Mouse (Mus musculus) lung, embryonic 14.5 days (tissue): ENCODE measurements around the gene Thy1. TPM values are rescaled to one million over a fixed set of nuclear protein-coding genes. Genes with fewer than 3 reads are reported as not detected.
A peak's percentile ranks its signal among the peaks of the same experiment; 100 is the strongest.

Source experiments
- ATAC-seq: fragments of 200-750 bp; cut with Nextera tagmentation; 2 replicates; pipeline ENCODE4 v1.8.0; 2017; ENCODE audit warnings: mild to moderate bottlenecking, moderate TSS enrichment, moderate library complexity; ENCODE audit not compliant: insufficient read depth
- DNase-seq: peaks from one replicate; pipeline ENCODE4 v3.0.0-alpha.2; 2015
- H3K27ac ChIP-seq: fragments of 300-500 bp; sonication (generic); 2 replicates; pipeline ENCODE4 v1.5.1; 2014; ENCODE audit warnings: low read depth, mild to moderate bottlenecking, moderate library complexity
- H3K27me3 ChIP-seq: fragments of 300-500 bp; sonication (generic); 2 replicates; pipeline ENCODE4 v1.6.1; 2014; ENCODE audit warnings: low read length, control low read depth; ENCODE audit not compliant: insufficient read depth
- H3K36me3 ChIP-seq: fragments of 300-500 bp; sonication (generic); 2 replicates; pipeline ENCODE4 v1.6.1; 2014; ENCODE audit warnings: control low read depth; ENCODE audit not compliant: insufficient read depth
- H3K4me1 ChIP-seq: fragments of 300-500 bp; sonication (generic); 2 replicates; pipeline ENCODE4 v1.6.1; 2014; ENCODE audit warnings: antibody characterized with exemption, control low read depth; ENCODE audit not compliant: insufficient read depth
- H3K4me2 ChIP-seq: fragments of 300-500 bp; sonication (generic); 2 replicates; pipeline ENCODE4 v1.6.1; 2014; ENCODE audit warnings: mild to moderate bottlenecking
- H3K4me3 ChIP-seq: fragments of 300-500 bp; sonication (generic); 2 replicates; pipeline ENCODE4 v1.5.1; 2014; ENCODE audit warnings: low read depth, low read length
- H3K9ac ChIP-seq: fragments of 300-500 bp; sonication (generic); 2 replicates; pipeline ENCODE4 v1.6.1; 2014
- H3K9me3 ChIP-seq: fragments of 300-500 bp; sonication (generic); 2 replicates; pipeline ENCODE4 v1.6.1; 2016; ENCODE audit warnings: low read depth, low read length, control low read depth
- CTCF ChIP-seq: IDR thresholded peaks from 2 replicates; pipeline ENCODE4 v1.5.1; 2016; ENCODE audit warnings: antibody characterized with exemption, low read depth
- WGBS: fragments of 180-500 bp; shearing (Covaris S2); extraction: QIAGEN DNeasy Blood & Tissue Kit; methylation state at CpG from one replicate; pipeline ENCODE4 v1.1.7; 2014; 5-methylcytosine and 5-hydroxymethylcytosine counted together
- polyA plus RNA-seq: library from polyadenylated mRNA; unstranded; fragments of >200 nt; fragmentation: Nextera tagmentation; extraction: Ambion mirVana; gene quantifications from 2 replicates; pipeline ENCODE4 v1.2.1, GENCODE M21; 2014

The Thy1 gene
- polyA plus RNA-seq, 1 experiment from 2014 or later: 0.46 TPM

GRCm38 (mm10) chr9:44010900-44011299 is 32.3 kb upstream of the Thy1 start:
- no peaks in the 10 kb centered on the region for H3K36me3 ChIP-seq
- no peak for ATAC-seq
- no peak overlapping the region for H3K27ac ChIP-seq
- DNase-seq: no peak
- no peak for TF ChIP-seq CTCF
- no peaks in the 10 kb centered on the region for H3K27me3 ChIP-seq
- no peak overlapping the region for H3K4me3 ChIP-seq
- H3K9me3 ChIP-seq: no peaks in the 10 kb centered on the region
- no peaks in the 10 kb centered on the region for H3K4me1 ChIP-seq
- no peak overlapping the region for H3K9ac ChIP-seq
- no peak overlapping the region for H3K4me2 ChIP-seq
- WGBS: 70% methylated on average over 3 of the region's 3 CpGs

GRCm38 (mm10) chr9:44011668-44012067 is 31.5 kb upstream of the Thy1 start:
- no peak for TF ChIP-seq CTCF
- ATAC-seq (no peak), DNase-seq (no peak)
- Histone ChIP-seq H3K36me3 (no peaks in the 10 kb centered on the region), H3K27ac (no peak overlapping the region), H3K9me3 (no peaks in the 10 kb centered on the region), H3K4me2 (no peak overlapping the region), H3K4me3 (no peak overlapping the region), H3K9ac (no peak overlapping the region), H3K27me3 (no peaks in the 10 kb centered on the region), H3K4me1 (no peaks in the 10 kb centered on the region)
- WGBS: 57% methylated on average over 5 of the region's 5 CpGs

- Histone ChIP-seq H3K27ac (no peak overlapping the region), H3K4me1 (no peaks in the 10 kb centered on the region), H3K9ac (no peak overlapping the region), H3K27me3 (no peaks in the 10 kb centered on the region), H3K9me3 (no peaks in the 10 kb centered on the region), H3K4me3 (no peak overlapping the region), H3K4me2 (no peak overlapping the region), H3K36me3 (no peaks in the 10 kb centered on the region)
- DNase-seq: no peak
- no peak for TF ChIP-seq CTCF
- ATAC-seq: no peak
- WGBS: 58% methylated on average over 6 of the region's 6 CpGs
Observed at GRCm38 (mm10) chr9:44012164-44012563, 31.0 kb upstream of the Thy1 start.

- H3K9me3 ChIP-seq: no peaks in the 10 kb centered on the region
- no peaks in the 10 kb centered on the region for H3K4me1 ChIP-seq
- H3K4me3 ChIP-seq: no peak overlapping the region
- 36% methylated on average over 8 of the region's 8 CpGs for WGBS
- no peaks in the 10 kb centered on the region for H3K27me3 ChIP-seq
- no peaks in the 10 kb centered on the region for H3K36me3 ChIP-seq
- no peak for TF ChIP-seq CTCF
- H3K4me2 ChIP-seq: no peak overlapping the region
- DNase-seq: no peak
- ATAC-seq: no peak
- no peak overlapping the region for H3K9ac ChIP-seq
- H3K27ac ChIP-seq: no peak overlapping the region
Observed at GRCm38 (mm10) chr9:44012761-44013301, 30.4 kb upstream of the Thy1 start.

- DNase-seq (no peak), ATAC-seq (no peak)
- Histone ChIP-seq H3K36me3 (no peaks in the 10 kb centered on the region), H3K9ac (no peak overlapping the region), H3K4me2 (no peak overlapping the region), H3K4me3 (no peak overlapping the region), H3K27ac (no peak overlapping the region), H3K4me1 (no peaks in the 10 kb centered on the region), H3K27me3 (no peaks in the 10 kb centered on the region), H3K9me3 (no peaks in the 10 kb centered on the region)
- WGBS: 32% methylated on average over 6 of the region's 6 CpGs
- TF ChIP-seq CTCF: no peak
Observed at GRCm38 (mm10) chr9:44013781-44014180, 29.4 kb upstream of the Thy1 start.

- Histone ChIP-seq H3K4me2 (no peak overlapping the region), H3K27ac (no peak overlapping the region), H3K27me3 (no peaks in the 10 kb centered on the region), H3K9me3 (no peaks in the 10 kb centered on the region), H3K4me3 (no peak overlapping the region), H3K4me1 (no peaks in the 10 kb centered on the region), H3K9ac (no peak overlapping the region), H3K36me3 (no peaks in the 10 kb centered on the region)
- DNase-seq: peak; percentile 7
- ATAC-seq: no peak
- WGBS: 85% methylated on average over 5 of the region's 5 CpGs
- no peak for TF ChIP-seq CTCF
Observed at GRCm38 (mm10) chr9:44016304-44016703, 26.9 kb upstream of the Thy1 start.

GRCm38 (mm10) chr9:44017846-44018245 is 25.3 kb upstream of the Thy1 start:
- no peak for ATAC-seq
- WGBS: 61% methylated on average over 5 of the region's 5 CpGs
- no peaks in the 10 kb centered on the region for H3K9me3 ChIP-seq
- no peaks in the 10 kb centered on the region for H3K36me3 ChIP-seq
- TF ChIP-seq CTCF: no peak
- H3K27ac ChIP-seq: no peak overlapping the region
- no peak for DNase-seq
- H3K4me2 ChIP-seq: no peak overlapping the region
- no peaks in the 10 kb centered on the region for H3K4me1 ChIP-seq
- H3K9ac ChIP-seq: no peak overlapping the region
- no peaks in the 10 kb centered on the region for H3K27me3 ChIP-seq
- no peak overlapping the region for H3K4me3 ChIP-seq

- H3K4me2 ChIP-seq: no peak overlapping the region
- no peaks in the 10 kb centered on the region for H3K9me3 ChIP-seq
- DNase-seq: no peak
- H3K4me3 ChIP-seq: no peak overlapping the region
- 72% methylated on average over 7 of the region's 7 CpGs for WGBS
- no peaks in the 10 kb centered on the region for H3K36me3 ChIP-seq
- H3K9ac ChIP-seq: no peak overlapping the region
- TF ChIP-seq CTCF: no peak
- H3K27me3 ChIP-seq: no peaks in the 10 kb centered on the region
- H3K4me1 ChIP-seq: no peaks in the 10 kb centered on the region
- ATAC-seq: no peak
- H3K27ac ChIP-seq: no peak overlapping the region
Observed at GRCm38 (mm10) chr9:44020001-44020400, 23.2 kb upstream of the Thy1 start.
